Comparison of ENCODE assay signal across 20 mouse cellular contexts in the genomic region with DNA sequence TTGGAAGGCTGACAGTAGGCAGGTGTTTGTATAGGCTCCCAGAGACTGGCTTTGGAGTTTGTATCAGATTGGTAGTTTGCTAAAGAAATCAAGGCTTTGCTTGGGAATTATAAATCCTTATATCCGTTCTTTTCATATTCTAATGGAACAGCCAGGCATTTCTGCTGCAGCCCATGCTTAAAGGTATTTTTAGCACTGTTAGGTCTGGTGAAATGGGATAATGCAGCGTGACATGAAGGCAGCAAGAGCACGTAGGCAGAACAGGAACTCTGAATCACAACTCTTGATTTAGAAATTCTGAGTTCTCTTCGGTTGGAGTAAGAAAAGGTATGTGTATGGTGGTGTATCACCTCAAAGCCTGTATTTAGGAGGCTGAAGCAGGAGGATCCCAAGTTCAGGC. TPM values are rescaled to one million over a fixed set of nuclear protein-coding genes. Genes with fewer than 3 reads are reported as not detected.
DNase-seq lines count a peak whose midpoint lies in the region; ATAC-seq lines count a peak whose summit lies in the region.
"Had no signal": no experiment of that assay in that cellular context is flagged by ENCODE, and none has a peak within 500 bp of the region (broad histone marks: within the 10 kb centered on the region; RNA-seq: fewer than 3 reads in every experiment).

No protein-coding gene starts in this region.

- H3K9me3 ChIP-seq in intestine, embryonic 14.5 days (ENCODE audit: control insufficient read depth, low read length) = no peaks in the 10 kb centered on the region
- no peaks in the 10 kb centered on the region for H3K9me3 ChIP-seq in intestine, embryonic 15.5 days
- H3K9me3 ChIP-seq: embryonic facial prominence, embryonic 13.5 days; hindbrain, embryonic 15.5 days had no signal

- DNase-seq in heart, adult 11 months = peak; percentile 76
- DNase-seq in heart, adult 18-20 months = no peak
- DNase-seq in intestine, embryonic 14.5 days (ENCODE audit: low spot score) = peak; percentile 28
- DNase-seq in right cerebral cortex, postnatal 10 days (ENCODE audit: low spot score in 2 of 2) = peak; percentile 22 to 25
- DNase-seq in right cerebral cortex, postnatal 4 days = no peak
- peak; percentile 35 for DNase-seq in skeletal muscle tissue, adult 2 months (ENCODE audit: low read depth, low spot score)
- DNase-seq in neural tube, embryonic 10.5 days (ENCODE audit: extremely low spot score, low spot score) = no peak
- DNase-seq: adrenal gland, postnatal 14 days; cerebellum, adult 9-10 months; kidney, adult 11 months; midbrain, embryonic 14.5 days; thymus, postnatal 36 days had no signal

- no peak overlapping the region for H3K4me2 ChIP-seq in intestine, embryonic 14.5 days (ENCODE audit: low read length)
- no peak overlapping the region for H3K4me2 ChIP-seq in intestine, embryonic 15.5 days (replicated peaks)
- H3K4me2 ChIP-seq: embryonic facial prominence, embryonic 13.5 days; hindbrain, embryonic 15.5 days had no signal

- no peak for ATAC-seq in intestine, embryonic 14.5 days (replicated peaks; ENCODE audit: low FRiP score, low TSS enrichment, low read depth)
- no peak for ATAC-seq in intestine, embryonic 15.5 days
- ATAC-seq: activated CD4-positive, CD25-positive, alpha-beta regulatory T cell, adult 4 months; forebrain, embryonic 16.5 days; Patski had no signal

- H3K4me3 ChIP-seq in intestine, embryonic 14.5 days (ENCODE audit: low read depth, low read length) = no peak overlapping the region
- no peak overlapping the region for H3K4me3 ChIP-seq in intestine, embryonic 15.5 days (replicated peaks)
- H3K4me3 ChIP-seq: embryonic facial prominence, embryonic 13.5 days; hindbrain, embryonic 15.5 days had no signal

- H3K4me1 ChIP-seq in intestine, embryonic 14.5 days (replicated peaks; ENCODE audit: control insufficient read depth, insufficient read depth, low read length) = peaks cover 15% of the 10 kb centered on the region
- peaks cover 6% of the 10 kb centered on the region; the same call in 1 of the 2 replicates for H3K4me1 ChIP-seq in intestine, embryonic 15.5 days (replicated peaks)

- H3K9ac ChIP-seq in intestine, embryonic 14.5 days (ENCODE audit: low read length) = no peak overlapping the region
- no peak overlapping the region for H3K9ac ChIP-seq in intestine, embryonic 15.5 days
- H3K9ac ChIP-seq: embryonic facial prominence, embryonic 13.5 days; hindbrain, embryonic 15.5 days had no signal

- H3K36me3 ChIP-seq in intestine, embryonic 14.5 days (ENCODE audit: control insufficient read depth, insufficient read depth, low read length) = no peaks in the 10 kb centered on the region
- H3K36me3 ChIP-seq in intestine, embryonic 15.5 days = no peaks in the 10 kb centered on the region
- H3K36me3 ChIP-seq: embryonic facial prominence, embryonic 13.5 days; hindbrain, embryonic 15.5 days had no signal

- no peaks in the 10 kb centered on the region for H3K27me3 ChIP-seq in intestine, embryonic 14.5 days (replicated peaks; ENCODE audit: control insufficient read depth, insufficient read depth, low read length)
- no peaks in the 10 kb centered on the region for H3K27me3 ChIP-seq in intestine, embryonic 15.5 days (replicated peaks)
- H3K27me3 ChIP-seq: embryonic facial prominence, embryonic 13.5 days; hindbrain, embryonic 15.5 days; Patski had no signal

- WGBS in intestine, embryonic 14.5 days = 86% methylated on average over 4 of the region's 4 CpGs
- 83% methylated on average over 4 of the region's 4 CpGs for WGBS in intestine, embryonic 15.5 days

- no peak overlapping the region for H3K27ac ChIP-seq in intestine, embryonic 14.5 days (ENCODE audit: low read depth)
- no peak overlapping the region for H3K27ac ChIP-seq in intestine, embryonic 15.5 days
- H3K27ac ChIP-seq: embryonic facial prominence, embryonic 13.5 days; hindbrain, embryonic 15.5 days; kidney, postnatal 0 days; stomach, postnatal 0 days had no signal

RNA-seq across cellular contexts. Expression of gene Reep3, which starts 27.4 kb away (rescaled TPM):
- total RNA-seq in heart, adult 18-20 months (2021) = 10 to 100 TPM; 16.0 to 19.6 TPM
- 35.7 and 38.2 TPM in 2 replicates for polyA plus RNA-seq in intestine, embryonic 14.5 days (2014; fragmentation: Nextera tagmentation; extraction: Ambion mirVana)
- polyA plus RNA-seq in intestine, embryonic 15.5 days (2015; fragmentation: Nextera tagmentation; extraction: Ambion mirVana) = 38.6 and 41.5 TPM in 2 replicates

RNA-seq across cellular contexts. Expression of gene Jmjd1c, which starts 28.2 kb away (rescaled TPM):
- 10 to 100 TPM; 31.5 to 34.6 TPM for total RNA-seq in heart, adult 18-20 months (2021)
- polyA plus RNA-seq in intestine, embryonic 14.5 days (2014; fragmentation: Nextera tagmentation; extraction: Ambion mirVana) = 43.6 and 47.5 TPM in 2 replicates
- polyA plus RNA-seq in intestine, embryonic 15.5 days (2015; fragmentation: Nextera tagmentation; extraction: Ambion mirVana) = 33.5 and 36.2 TPM in 2 replicates

Comparison
In these comparisons a context has a peak if more than half of its experiments do, and no peak if none do; other contexts are left out.
1. DNase-seq: peak in heart, adult 11 months (single experiment), intestine, embryonic 14.5 days (single experiment), right cerebral cortex, postnatal 10 days (2 of 2) and skeletal muscle tissue, adult 2 months (single experiment); none in heart, adult 18-20 months (0 of 2), right cerebral cortex, postnatal 4 days (single experiment) and neural tube, embryonic 10.5 days (single experiment).